Mouse (Mus musculus): ENCODE results near the gene Zfp507. TPM values are rescaled to one million over a fixed set of nuclear protein-coding genes. Genes with fewer than 3 reads are reported as not detected.

Gene Zfp507
- polyA plus RNA-seq, 1 experiment from 2014 or later = 17.5 TPM

GRCm38 (mm10) chr7:35770122-35770521 lies 32.7 kb downstream of the Zfp507 start:
- Histone ChIP-seq H3K27me3 (ENCODE audit: poor library complexity, severe bottlenecking) (no peaks in the 10 kb centered on the region), H3K9me3 (no peaks in the 10 kb centered on the region), H3K4me1 (no peaks in the 10 kb centered on the region), H3K27ac (no peak overlapping the region), H3K4me3 (no peak overlapping the region), H3K36me3 (replicated peaks) (peaks cover 37% of the 10 kb centered on the region)
- 90% methylated on average over 7 of the region's 7 CpGs for WGBS
- DNase-seq (ENCODE audit: extremely low spot score, low spot score) = no peak

GRCm38 (mm10) chr7:35764461-35764860 lies 38.3 kb downstream of the Zfp507 start:
- H3K4me3 ChIP-seq = no peak overlapping the region
- no peaks in the 10 kb centered on the region for H3K36me3 ChIP-seq (replicated peaks)
- no peak for DNase-seq (ENCODE audit: extremely low spot score, low spot score)
- no peaks in the 10 kb centered on the region for H3K27me3 ChIP-seq (ENCODE audit: poor library complexity, severe bottlenecking)
- no peak overlapping the region for H3K27ac ChIP-seq
- peaks cover 13% of the 10 kb centered on the region; the same call in 1 of the 2 replicates for H3K9me3 ChIP-seq
- no peaks in the 10 kb centered on the region for H3K4me1 ChIP-seq
- WGBS = 95% methylated on average over 11 of the region's 11 CpGs

DNA sequence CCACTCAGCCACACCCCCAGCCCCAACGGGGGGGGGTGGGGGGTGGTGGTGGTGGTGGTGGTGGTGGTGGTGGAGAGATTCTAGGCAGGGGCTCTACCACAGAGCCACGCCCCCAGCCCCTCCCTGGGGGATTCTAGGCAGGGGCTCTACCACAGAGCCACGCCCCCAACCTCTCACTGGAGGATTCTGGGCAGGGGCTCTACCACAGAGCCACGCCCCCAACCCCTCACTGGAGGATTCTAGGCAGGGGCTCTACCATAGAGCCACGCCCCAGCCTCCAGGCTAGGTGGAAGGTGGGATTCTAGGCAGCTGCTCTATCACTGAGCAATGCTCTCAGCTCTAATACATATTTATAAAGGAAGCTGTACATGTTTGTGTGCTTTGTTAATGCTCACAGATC lies 41.0 kb downstream of the Zfp507 start:
- DNase-seq (ENCODE audit: extremely low spot score, low spot score) = no peak
- Histone ChIP-seq H3K9me3 (peaks cover 13% of the 10 kb centered on the region; the same call in 1 of the 2 replicates), H3K4me3 (no peak overlapping the region), H3K36me3 (replicated peaks) (no peaks in the 10 kb centered on the region), H3K4me1 (no peaks in the 10 kb centered on the region), H3K27ac (no peak overlapping the region), H3K27me3 (ENCODE audit: poor library complexity, severe bottlenecking) (no peaks in the 10 kb centered on the region)
- WGBS = 81% methylated on average over 5 of the region's 5 CpGs

GRCm38 (mm10) chr7:35759602-35760001 lies 43.2 kb downstream of the Zfp507 start:
- no peak for DNase-seq (ENCODE audit: extremely low spot score, low spot score)
- peaks cover 13% of the 10 kb centered on the region; the same call in 1 of the 2 replicates for H3K9me3 ChIP-seq
- H3K4me1 ChIP-seq = peaks cover 5% of the 10 kb centered on the region
- no peak overlapping the region for H3K4me3 ChIP-seq
- WGBS = 13% methylated on average over 2 of the region's 2 CpGs
- H3K36me3 ChIP-seq (replicated peaks) = no peaks in the 10 kb centered on the region
- no peaks in the 10 kb centered on the region for H3K27me3 ChIP-seq (ENCODE audit: poor library complexity, severe bottlenecking)
- H3K27ac ChIP-seq = no peak overlapping the region

- Histone ChIP-seq H3K27me3 (ENCODE audit: poor library complexity, severe bottlenecking) (no peaks in the 10 kb centered on the region), H3K27ac (no peak overlapping the region), H3K36me3 (replicated peaks) (no peaks in the 10 kb centered on the region), H3K4me1 (peaks cover 29% of the 10 kb centered on the region), H3K4me3 (no peak overlapping the region), H3K9me3 (peaks cover 11% of the 10 kb centered on the region; the same call in 1 of the 2 replicates)
- no peak for DNase-seq (ENCODE audit: extremely low spot score, low spot score)
- 39% methylated on average over 14 of the region's 14 CpGs for WGBS
Observed at GRCm38 (mm10) chr7:35756510-35757440, 46.0 kb downstream of the Zfp507 start.

GRCm38 (mm10) chr7:35754886-35755168 lies 48.0 kb downstream of the Zfp507 start:
- peaks cover 15% of the 10 kb centered on the region for H3K36me3 ChIP-seq (replicated peaks)

GRCm38 (mm10) chr7:35754033-35754885 lies 48.5 kb downstream of the Zfp507 start, which contains the start of gene Dpy19l3:
TSS of gene Dpy19l3 (minus strand) at chr7:35754454.
- DNase-seq (ENCODE audit: extremely low spot score, low spot score) = peak; percentile 92
- WGBS = under 1% methylated on average over 67 of the region's 70 CpGs
- H3K27ac ChIP-seq = peak within 1 kb of the TSS; percentile 91
- H3K4me1 ChIP-seq = peaks cover 33% of the 10 kb centered on the region
- H3K36me3 ChIP-seq (replicated peaks) = peaks cover 21% of the 10 kb centered on the region
- peak within 1 kb of the TSS; percentile 85 for H3K4me3 ChIP-seq
- peaks cover 17% of the 10 kb centered on the region for H3K27me3 ChIP-seq (ENCODE audit: poor library complexity, severe bottlenecking)
- H3K9me3 ChIP-seq = no peaks in the 10 kb centered on the region

More at GRCm38 (mm10) chr7:35754886-35755168, 48.0 kb downstream of the Zfp507 start:
- Histone ChIP-seq H3K27ac (peak overlapping the region; percentile 91), H3K9me3 (0 out of 2 replicates have a peak, but pooled peaks cover under 1% of the 10 kb centered on the region), H3K4me1 (peaks cover 33% of the 10 kb centered on the region), H3K4me3 (peak overlapping the region; percentile 85), H3K27me3 (ENCODE audit: poor library complexity, severe bottlenecking) (peaks cover 12% of the 10 kb centered on the region)
- DNase-seq (ENCODE audit: extremely low spot score, low spot score) = no peak
- 74% methylated on average over 4 of the region's 4 CpGs for WGBS

- no peaks in the 10 kb centered on the region for H3K9me3 ChIP-seq
- H3K36me3 ChIP-seq (replicated peaks) = peaks cover 29% of the 10 kb centered on the region
- H3K4me1 ChIP-seq = peaks cover 33% of the 10 kb centered on the region
- peak overlapping the region; percentile 85 for H3K4me3 ChIP-seq
- H3K27me3 ChIP-seq (ENCODE audit: poor library complexity, severe bottlenecking) = peaks cover 25% of the 10 kb centered on the region
- WGBS = 6% methylated on average over 15 of the region's 15 CpGs
- no peak for DNase-seq (ENCODE audit: extremely low spot score, low spot score)
- peak overlapping the region; percentile 91 for H3K27ac ChIP-seq
Observed at GRCm38 (mm10) chr7:35753319-35754032, 49.3 kb downstream of the Zfp507 start.

DNA sequence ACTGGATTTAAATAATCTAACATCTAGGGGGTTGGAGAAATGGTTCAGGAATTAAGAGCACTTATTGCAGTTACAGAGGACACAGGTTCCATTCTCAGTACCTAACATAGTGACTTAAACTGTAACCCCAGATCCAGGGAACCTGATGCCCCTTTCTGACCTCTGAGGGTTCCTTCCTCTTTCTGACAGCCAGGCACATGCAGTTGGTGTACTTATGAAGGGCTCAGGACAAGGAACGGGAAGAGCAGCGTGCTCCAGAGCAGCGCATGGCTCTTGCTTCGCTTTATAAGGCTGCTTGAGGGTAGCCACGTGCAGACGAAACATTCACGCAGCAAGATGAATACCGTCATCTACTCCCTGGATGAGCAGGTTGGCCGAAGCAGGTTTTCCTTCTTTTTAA lies 51.9 kb downstream of the Zfp507 start:
- Histone ChIP-seq H3K36me3 (replicated peaks) (peaks cover 55% of the 10 kb centered on the region), H3K27ac (no peak overlapping the region), H3K27me3 (ENCODE audit: poor library complexity, severe bottlenecking) (peaks cover 43% of the 10 kb centered on the region), H3K9me3 (peaks cover 8% of the 10 kb centered on the region; the same call in 1 of the 2 replicates), H3K4me3 (no peak overlapping the region), H3K4me1 (peaks cover 45% of the 10 kb centered on the region)
- WGBS = 91% methylated on average over 9 of the region's 9 CpGs
- DNase-seq (ENCODE audit: extremely low spot score, low spot score) = no peak

DNA sequence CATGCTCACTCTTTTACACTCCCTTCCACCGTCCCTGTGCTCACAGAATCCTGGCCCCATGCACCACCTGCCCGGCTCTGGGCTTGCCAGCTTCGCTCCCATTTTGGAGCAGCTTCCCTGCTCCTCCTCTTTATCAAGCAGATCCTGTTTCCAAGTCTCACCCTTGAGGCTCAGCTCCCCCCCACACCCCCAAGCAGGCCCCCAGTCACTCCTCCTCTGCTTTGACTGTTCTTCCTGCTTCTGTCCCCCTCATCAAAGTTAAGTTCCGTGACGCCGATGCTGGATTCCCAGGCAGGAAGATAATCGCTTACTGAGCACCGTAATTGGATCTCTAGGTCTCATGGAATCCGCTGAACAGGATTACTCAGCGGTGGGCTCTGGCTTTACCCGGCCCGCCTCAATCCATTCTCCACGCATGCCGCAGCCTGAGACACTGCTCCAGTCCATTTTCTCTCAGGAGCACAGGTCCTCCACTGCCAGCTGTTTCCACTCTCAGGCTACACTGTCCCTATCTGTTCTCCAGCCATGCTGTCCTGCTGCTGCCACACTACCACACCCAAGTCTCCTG lies 55.3 kb downstream of the Zfp507 start:
- Histone ChIP-seq H3K36me3 (replicated peaks) (peaks cover 87% of the 10 kb centered on the region), H3K9me3 (peaks cover 8% of the 10 kb centered on the region; the same call in 1 of the 2 replicates), H3K27me3 (ENCODE audit: poor library complexity, severe bottlenecking) (peaks cover 61% of the 10 kb centered on the region), H3K4me3 (no peak overlapping the region), H3K27ac (peak overlapping the region; percentile 44; the same call in 1 of the 2 replicates), H3K4me1 (peaks cover 20% of the 10 kb centered on the region)
- WGBS = 49% methylated on average over 14 of the region's 14 CpGs
- DNase-seq (ENCODE audit: extremely low spot score, low spot score) = peak; percentile 24

DNA sequence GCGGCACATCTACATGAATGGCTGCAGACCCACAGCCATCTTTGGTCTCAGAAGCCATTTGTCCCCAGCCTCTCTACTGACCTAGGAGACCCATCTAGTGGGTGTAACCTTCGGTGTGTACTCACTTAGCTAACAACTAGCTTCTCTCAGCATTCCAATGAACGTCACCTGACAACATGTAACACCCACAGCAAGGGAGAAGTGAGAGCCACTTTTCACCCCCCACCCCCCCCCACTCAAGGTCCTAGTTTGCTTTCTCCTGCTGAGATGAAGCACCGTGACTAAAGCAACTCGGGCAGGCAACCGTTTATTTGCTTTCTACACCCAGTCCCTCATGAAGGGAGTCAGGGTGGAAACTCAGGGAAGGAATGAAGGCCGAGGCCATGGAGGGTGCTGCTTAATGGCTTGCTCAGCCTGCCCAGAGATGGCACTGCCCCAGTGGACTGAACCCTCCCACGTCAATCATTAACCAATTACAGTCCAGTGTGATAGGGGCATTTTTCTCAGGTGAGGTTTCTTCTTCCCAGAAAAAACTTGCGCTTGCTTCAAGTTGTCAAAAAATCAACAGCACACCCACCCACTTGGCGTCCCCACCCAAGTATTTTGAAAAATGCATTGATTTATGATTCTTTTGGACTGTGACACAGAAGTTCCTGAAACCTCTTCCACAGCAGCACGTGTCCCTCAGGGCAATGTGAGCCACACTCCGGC lies 56.0 kb downstream of the Zfp507 start:
- Histone ChIP-seq H3K36me3 (replicated peaks) (peaks cover 94% of the 10 kb centered on the region), H3K9me3 (peaks cover 8% of the 10 kb centered on the region; the same call in 1 of the 2 replicates), H3K27me3 (ENCODE audit: poor library complexity, severe bottlenecking) (peaks cover 61% of the 10 kb centered on the region), H3K4me1 (peaks cover 16% of the 10 kb centered on the region), H3K4me3 (no peak overlapping the region), H3K27ac (peak overlapping the region; percentile 44; the same call in 1 of the 2 replicates)
- 90% methylated on average over 12 of the region's 12 CpGs for WGBS
- DNase-seq (ENCODE audit: extremely low spot score, low spot score) = no peak

Data from forebrain, embryonic 10.5 days (tissue).